Mouse (Mus musculus) adrenal gland, adult (tissue): ENCODE measurements around the gene Zfp433.
"Not testable (repeated sequence)": the region's sequence is repeated elsewhere in the genome, so short reads cannot be mapped to it uniquely, and the experiment has no call there.

ENCODE experiments used
- DNase-seq, 2 experiments: peaks; one replicate each; pipeline ENCODE4 v3.0.0; 2022 to 2023; ENCODE audit warnings: low spot score in 1 of 2; ENCODE audit not compliant: inconsistent age in 2 of 2

The Zfp433 gene

GRCm38 (mm10) chr10:81704531-81705301 lies at the start of gene Zfp433:
Gene Zfp433, plus strand, starts transcription at chr10:81704825.
- DNase-seq, result not testable (repeated sequence)

- peak; percentile 3 to 17 for DNase-seq
Observed at GRCm38 (mm10) chr10:81655178-81655577, 49.4 kb upstream of the Zfp433 start.

GRCm38 (mm10) chr10:81656174-81656573 lies 48.5 kb upstream of the Zfp433 start:
- peak in 1 of 2 experiments; percentile 10 for DNase-seq

GRCm38 (mm10) chr10:81687114-81687513 lies 17.5 kb upstream of the Zfp433 start:
- not testable (repeated sequence) for DNase-seq

GRCm38 (mm10) chr10:81770506-81771403 lies 66.1 kb downstream of the Zfp433 start, which contains the start of gene Gm3055:
Gene Gm3055, minus strand, starts transcription at chr10:81771161.
- not testable (repeated sequence) for DNase-seq

GRCm38 (mm10) chr10:81771404-81771777 lies 66.8 kb downstream of the Zfp433 start:
- DNase-seq, result not testable (repeated sequence)
